Mouse (Mus musculus) midbrain, embryonic 11.5 days (tissue): ENCODE results near the gene 2210011C24Rik. TPM values are rescaled to one million over a fixed set of nuclear protein-coding genes. Genes with fewer than 3 reads are reported as not detected.

Experiments used
- ATAC-seq: fragments of 200-750 bp; cut with Nextera tagmentation; 2 replicates; pipeline ENCODE4 v1.8.0; 2017; ENCODE audit warnings: moderate TSS enrichment, moderate library complexity; ENCODE audit not compliant: low FRiP score
- DNase-seq: peaks from one replicate; pipeline ENCODE4 v3.0.0; 2015; ENCODE audit warnings: low spot score; ENCODE audit errors: missing footprints
- H3K27ac ChIP-seq: fragments of 300-500 bp; sonication (generic); 2 replicates; pipeline ENCODE4 v1.5.1; 2014; ENCODE audit warnings: low read depth, low read length
- H3K27me3 ChIP-seq: fragments of 300-500 bp; sonication (generic); 2 replicates; pipeline ENCODE4 v1.6.1; 2014; ENCODE audit warnings: mild to moderate bottlenecking, low read length, moderate library complexity, mixed read lengths; ENCODE audit not compliant: control insufficient read depth, insufficient read depth
- H3K36me3 ChIP-seq: fragments of 300-500 bp; sonication (generic); 2 replicates; pipeline ENCODE4 v1.6.1; 2014; ENCODE audit warnings: mild to moderate bottlenecking, low read length, moderate library complexity, mixed read lengths; ENCODE audit not compliant: control insufficient read depth, insufficient read depth
- H3K4me1 ChIP-seq: fragments of 300-500 bp; sonication (generic); 2 replicates; pipeline ENCODE4 v1.6.1; 2014; ENCODE audit warnings: low read length; ENCODE audit not compliant: control insufficient read depth, insufficient read depth
- H3K4me2 ChIP-seq: fragments of 300-500 bp; sonication (generic); 2 replicates; pipeline ENCODE4 v1.6.1; 2014; ENCODE audit warnings: mild to moderate bottlenecking, moderate library complexity
- H3K4me3 ChIP-seq: fragments of 300-500 bp; sonication (generic); 2 replicates; pipeline ENCODE4 v1.5.1; 2014; ENCODE audit warnings: low read depth, low read length
- H3K9ac ChIP-seq: fragments of 300-500 bp; sonication (generic); 2 replicates; pipeline ENCODE4 v1.6.1; 2014; ENCODE audit warnings: low read length
- H3K9me3 ChIP-seq: fragments of 300-500 bp; sonication (generic); 2 replicates; pipeline ENCODE4 v1.6.1; 2016; ENCODE audit warnings: low read length; ENCODE audit not compliant: control insufficient read depth
- WGBS: fragments of 180-500 bp; shearing (Covaris S2); extraction: QIAGEN DNeasy Blood & Tissue Kit; methylation state at CpG from one replicate; pipeline ENCODE4 v1.1.7; 2014; 5-methylcytosine and 5-hydroxymethylcytosine counted together
- microRNA counts: library from miRNA; unstranded; fragments of <30 nt; microRNA quantifications from one replicate; lab custom pipeline; 2015
- microRNA-seq: library from miRNA; unstranded; fragments of <30 nt; microRNA quantifications from one replicate; pipeline ENCODE4, GENCODE M21; 2017
- polyA plus RNA-seq: library from polyadenylated mRNA; unstranded; fragments of >200 nt; fragmentation: Nextera tagmentation; extraction: Ambion mirVana; gene quantifications from 2 replicates; pipeline ENCODE4 v1.2.1, GENCODE M21; 2014

2210011C24Rik gene
- polyA plus RNA-seq, 1 experiment from 2014 or later = not detected

- H3K36me3 ChIP-seq = peaks cover 6% of the 10 kb centered on the region
Observed at GRCm38 (mm10) chr8:83964015-83964765, 47.8 kb downstream of the 2210011C24Rik start.

More at GRCm38 (mm10) chr8:83964015-83964765, 47.8 kb downstream of the 2210011C24Rik start:
- Histone ChIP-seq H3K4me3 (no peak overlapping the region), H3K9me3 (no peaks in the 10 kb centered on the region), H3K27ac (no peak overlapping the region), H3K27me3 (no peaks in the 10 kb centered on the region), H3K4me1 (no peaks in the 10 kb centered on the region), H3K9ac (no peak overlapping the region), H3K4me2 (no peak overlapping the region)
- no peak for ATAC-seq
- WGBS = 89% methylated on average over 5 of the region's 5 CpGs
- DNase-seq = no peak

MicroRNAs encoded within 50 kb of the gene (microRNA counts, 519-probe panel; counts per million panel counts)
- not detected for microRNA mmu-miR-1199 (lab: Ali Mortazavi, UCI)

Small RNA genes lying within 50 kb of the gene (microRNA-seq; reads per million reads assigned to microRNA genes)
- gene Mir1199 (1.7 reads per million), gene Mir8111 (2.5 reads per million, percentile 9 among the genes with 10 or more reads in this experiment)

Other genes starting within 250 kb of the 2210011C24Rik start
- 13.7 and 16.4 TPM in 2 replicates for gene Adgrl1, start 112.1 kb downstream of the 2210011C24Rik start, polyA plus RNA-seq
- gene Gm10644, start 57.0 kb downstream of the 2210011C24Rik start, polyA plus RNA-seq = 0.61 and 0.81 TPM in 2 replicates
- gene Asf1b, start 56.7 kb downstream of the 2210011C24Rik start, polyA plus RNA-seq = 92.5 and 96.5 TPM in 2 replicates
- gene Prkaca, start 39.2 kb downstream of the 2210011C24Rik start, polyA plus RNA-seq = 139 and 156 TPM in 2 replicates
- gene Samd1, start 14.5 kb downstream of the 2210011C24Rik start, polyA plus RNA-seq = 12.8 and 12.9 TPM in 2 replicates
- gene 1700067K01Rik, start 10.7 kb downstream of the 2210011C24Rik start, polyA plus RNA-seq = 0.33 and 0.56 TPM in 2 replicates
- gene Palm3, start 9.3 kb upstream of the 2210011C24Rik start, polyA plus RNA-seq = 2.0 and 2.2 TPM in 2 replicates
- 0.23 TPM in 2 replicates for gene Il27ra, start 30.4 kb upstream of the 2210011C24Rik start, polyA plus RNA-seq
- gene Rln3, start 32.8 kb upstream of the 2210011C24Rik start, polyA plus RNA-seq = not detected in 2 replicates
- 2.2 and 2.4 TPM in 2 replicates for gene Gm10643, start 53.0 kb upstream of the 2210011C24Rik start, polyA plus RNA-seq
- gene Rfx1, start 54.7 kb upstream of the 2210011C24Rik start, polyA plus RNA-seq = 6.0 and 7.8 TPM in 2 replicates
- 12.2 and 14.3 TPM in 2 replicates for gene Dcaf15, start 92.6 kb upstream of the 2210011C24Rik start, polyA plus RNA-seq
- gene Podnl1, start 113.8 kb upstream of the 2210011C24Rik start, polyA plus RNA-seq = 0.25 and 0.32 TPM in 2 replicates
- 7.6 and 8.9 TPM in 2 replicates for gene Cc2d1a, start 135.8 kb upstream of the 2210011C24Rik start, polyA plus RNA-seq
- 0.83 and 0.86 TPM in 2 replicates for gene 4930432K21Rik, start 135.9 kb upstream of the 2210011C24Rik start, polyA plus RNA-seq
- 4.7 and 4.9 TPM in 2 replicates for gene Nanos3, start 173.0 kb upstream of the 2210011C24Rik start, polyA plus RNA-seq
- gene Zswim4, start 224.9 kb upstream of the 2210011C24Rik start, polyA plus RNA-seq = 19.4 and 24.7 TPM in 2 replicates
- gene D8Ertd738e, start 237.5 kb upstream of the 2210011C24Rik start, polyA plus RNA-seq = 281 and 304 TPM in 2 replicates
- 47.2 and 52.4 TPM in 2 replicates for gene Mri1, start 245.2 kb upstream of the 2210011C24Rik start, polyA plus RNA-seq